Mouse (Mus musculus): ENCODE measurements around the gene Med25. TPM values are rescaled to one million over a fixed set of nuclear protein-coding genes. Genes with fewer than 3 reads are reported as not detected.

The Med25 gene
- polyA plus RNA-seq, 1 experiment from 2014 or later, result 62.5 TPM

DNA sequence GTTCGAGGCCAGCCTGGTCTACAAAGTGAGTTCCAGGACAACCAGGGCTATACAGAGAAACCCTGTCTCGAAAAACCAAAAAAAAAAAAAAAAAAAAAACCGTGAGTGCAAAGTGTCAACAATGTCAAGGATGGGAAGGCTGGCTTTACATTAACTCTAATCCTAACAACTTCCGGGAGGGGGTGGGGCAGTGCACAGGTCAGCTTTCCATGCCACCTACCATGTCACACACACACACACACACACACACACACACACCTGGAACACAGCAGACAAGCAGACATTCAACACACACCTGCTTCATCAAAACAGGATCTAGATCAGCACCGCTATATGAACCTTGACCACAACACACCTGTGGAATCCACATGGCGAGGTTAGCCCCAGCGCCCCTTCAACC lies 2.3 kb downstream of the Med25 start:
- Histone ChIP-seq H3K9me3 (ENCODE audit: low read length) (no peaks in the 10 kb centered on the region), H3K9ac (replicated peaks; ENCODE audit: low read depth) (no peak overlapping the region), H3K4me1 (ENCODE audit: insufficient read depth, low read depth, low read length) (peaks cover 3% of the 10 kb centered on the region; the same call in 1 of the 2 replicates), H3K4me3 (ENCODE audit: low read depth, low read length) (no peak overlapping the region), H3K27ac (ENCODE audit: low read length) (no peak overlapping the region), H3K27me3 (replicated peaks; ENCODE audit: insufficient read depth, low read length) (no peaks in the 10 kb centered on the region), H3K36me3 (ENCODE audit: insufficient read depth, low read length) (no peaks in the 10 kb centered on the region), H3K4me2 (replicated peaks; ENCODE audit: low read depth, low read length) (no peak overlapping the region)
- 81% methylated on average over 6 of the region's 7 CpGs for WGBS
- ATAC-seq (no peak), DNase-seq (ENCODE audit: low spot score) (no peak)
- TF ChIP-seq CTCF (IDR thresholded peaks at IDR 0.05) (no peak), EP300 (IDR thresholded peaks at IDR 0.05) (no peak)

DNA sequence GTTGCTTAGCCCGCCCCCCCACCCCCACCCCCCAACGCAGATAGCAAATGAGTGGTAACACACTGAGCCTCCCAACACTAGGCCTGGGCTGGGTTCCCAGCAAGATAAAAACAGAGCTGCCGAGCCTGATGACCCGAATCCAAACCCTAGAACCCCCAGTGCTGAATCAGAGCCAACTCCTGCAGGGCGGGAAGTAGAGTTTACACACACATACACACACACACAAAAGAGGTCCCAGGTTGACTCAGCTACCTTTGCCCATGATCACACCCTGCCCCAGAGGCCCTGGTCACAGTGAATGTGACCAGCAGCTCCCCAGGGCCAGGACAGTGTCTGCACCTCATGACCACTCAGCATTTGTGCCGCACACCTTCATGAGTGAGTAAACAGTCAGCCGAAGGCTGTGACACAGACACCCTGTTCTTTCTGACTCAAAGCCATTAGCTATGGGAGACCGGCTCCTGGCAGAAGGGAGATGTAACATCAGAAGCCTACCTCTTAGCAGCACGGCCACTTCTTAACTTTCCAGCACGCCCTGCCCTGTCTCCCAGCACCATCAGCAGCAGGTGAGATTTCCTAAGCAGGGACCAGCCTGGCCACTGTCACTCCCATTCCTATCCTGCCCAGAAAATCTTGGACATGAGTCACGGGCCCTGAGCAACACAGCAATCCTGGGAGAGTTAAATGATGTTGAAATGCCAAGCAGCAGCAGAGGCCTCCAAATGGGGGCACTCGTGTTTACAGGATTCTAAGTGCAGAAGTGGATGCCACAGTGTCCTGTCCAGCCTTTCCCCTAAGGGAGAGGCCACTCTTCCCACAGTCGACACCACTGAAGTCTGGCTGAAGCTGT lies 4.0 kb downstream of the Med25 start:
- H3K9ac ChIP-seq (replicated peaks; ENCODE audit: low read depth), result no peak overlapping the region
- no peak for TF ChIP-seq EP300 (IDR thresholded peaks at IDR 0.05)
- no peak for TF ChIP-seq CTCF (IDR thresholded peaks at IDR 0.05)
- ATAC-seq, result no peak
- H3K4me1 ChIP-seq (ENCODE audit: insufficient read depth, low read depth, low read length), result no peaks in the 10 kb centered on the region
- no peak for DNase-seq (ENCODE audit: low spot score)
- no peak overlapping the region for H3K27ac ChIP-seq (ENCODE audit: low read length)
- no peaks in the 10 kb centered on the region for H3K9me3 ChIP-seq (ENCODE audit: low read length)
- no peak overlapping the region for H3K4me3 ChIP-seq (ENCODE audit: low read depth, low read length)
- no peaks in the 10 kb centered on the region for H3K27me3 ChIP-seq (replicated peaks; ENCODE audit: insufficient read depth, low read length)
- peaks cover 10% of the 10 kb centered on the region for H3K36me3 ChIP-seq (ENCODE audit: insufficient read depth, low read length)
- 79% methylated on average over 13 of the region's 13 CpGs for WGBS
- no peak overlapping the region for H3K4me2 ChIP-seq (replicated peaks; ENCODE audit: low read depth, low read length)

DNA sequence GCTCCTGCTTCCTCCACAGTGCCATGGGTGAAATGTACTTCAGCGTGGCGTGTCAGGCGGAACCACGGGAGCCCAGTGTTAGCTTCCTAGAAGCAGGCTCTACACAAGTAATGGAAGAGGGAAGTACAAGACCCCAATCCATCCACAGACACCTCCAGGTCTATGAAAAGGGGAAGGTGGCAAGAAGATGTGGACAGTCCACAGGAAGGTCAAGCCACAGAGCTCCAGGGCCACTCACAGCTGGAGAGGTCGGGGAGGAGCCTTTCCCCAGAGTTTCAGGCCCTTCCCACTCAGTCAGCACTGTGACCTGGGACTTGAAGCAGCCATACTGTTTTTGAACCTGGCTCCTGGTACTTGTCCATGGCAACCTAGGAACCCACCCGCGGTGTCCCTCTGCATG lies 5.5 kb downstream of the Med25 start:
- ATAC-seq, result no peak
- no peak for TF ChIP-seq EP300 (IDR thresholded peaks at IDR 0.05)
- no peak for TF ChIP-seq CTCF (IDR thresholded peaks at IDR 0.05)
- Histone ChIP-seq H3K27ac (ENCODE audit: low read length) (no peak overlapping the region), H3K4me1 (ENCODE audit: insufficient read depth, low read depth, low read length) (no peaks in the 10 kb centered on the region), H3K4me3 (ENCODE audit: low read depth, low read length) (no peak overlapping the region), H3K36me3 (ENCODE audit: insufficient read depth, low read length) (peaks cover 18% of the 10 kb centered on the region), H3K9me3 (ENCODE audit: low read length) (no peaks in the 10 kb centered on the region), H3K27me3 (replicated peaks; ENCODE audit: insufficient read depth, low read length) (no peaks in the 10 kb centered on the region), H3K4me2 (replicated peaks; ENCODE audit: low read depth, low read length) (no peak overlapping the region), H3K9ac (replicated peaks; ENCODE audit: low read depth) (no peak overlapping the region)
- no peak for DNase-seq (ENCODE audit: low spot score)
- 83% methylated on average over 7 of the region's 7 CpGs for WGBS

DNA sequence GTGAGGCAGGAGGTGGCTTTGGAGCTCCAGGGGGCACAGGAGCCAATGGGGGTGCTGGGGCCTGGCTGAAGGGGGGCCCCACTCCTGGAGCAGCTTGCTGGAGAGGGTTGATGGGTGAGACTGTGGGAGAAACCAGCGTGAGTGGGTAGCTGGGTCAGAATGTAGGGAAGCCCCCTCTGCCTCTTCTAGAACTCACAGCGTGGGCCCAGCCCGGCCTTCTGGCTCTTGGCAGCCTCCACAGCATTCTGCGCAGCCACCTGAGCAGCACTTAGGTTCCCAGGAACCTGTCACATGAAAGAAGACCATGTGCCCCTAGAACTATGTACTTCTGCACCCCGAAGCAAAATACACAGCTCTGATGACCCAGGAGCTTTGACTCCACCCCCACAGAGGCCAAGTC lies 7.9 kb downstream of the Med25 start:
- peaks cover 24% of the 10 kb centered on the region for H3K36me3 ChIP-seq (ENCODE audit: insufficient read depth, low read length)
- DNase-seq (ENCODE audit: low spot score) (no peak), ATAC-seq (no peak)
- no peak overlapping the region for H3K4me3 ChIP-seq (ENCODE audit: low read depth, low read length)
- H3K4me2 ChIP-seq (replicated peaks; ENCODE audit: low read depth, low read length), result no peak overlapping the region
- no peak overlapping the region for H3K9ac ChIP-seq (replicated peaks; ENCODE audit: low read depth)
- TF ChIP-seq CTCF (IDR thresholded peaks at IDR 0.05), result no peak
- TF ChIP-seq EP300 (IDR thresholded peaks at IDR 0.05), result no peak
- H3K27me3 ChIP-seq (replicated peaks; ENCODE audit: insufficient read depth, low read length), result no peaks in the 10 kb centered on the region
- H3K27ac ChIP-seq (ENCODE audit: low read length), result no peak overlapping the region
- H3K4me1 ChIP-seq (ENCODE audit: insufficient read depth, low read depth, low read length), result no peaks in the 10 kb centered on the region
- 91% methylated on average over 5 of the region's 5 CpGs for WGBS
- H3K9me3 ChIP-seq (ENCODE audit: low read length), result no peaks in the 10 kb centered on the region

DNA sequence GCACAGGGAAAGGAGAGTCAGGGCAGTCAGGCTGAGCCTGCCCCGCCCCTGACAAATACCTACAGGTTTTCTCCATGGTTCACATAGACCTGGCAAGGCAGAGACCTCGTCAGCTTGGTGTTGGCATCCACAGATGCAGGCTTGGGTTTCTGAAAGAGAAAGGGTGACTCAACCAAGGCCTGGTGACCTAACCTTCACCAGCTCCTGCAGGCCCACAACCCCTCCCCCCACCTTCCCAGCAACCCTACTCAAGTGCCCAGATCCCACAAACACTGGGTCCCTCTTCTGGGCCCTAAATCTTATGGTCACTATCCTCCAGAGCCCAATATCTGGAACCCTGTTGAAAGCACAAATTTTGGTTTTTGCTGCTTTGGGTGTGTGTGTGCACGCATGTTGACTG lies 9.5 kb downstream of the Med25 start:
- Histone ChIP-seq H3K27ac (ENCODE audit: low read length) (no peak overlapping the region), H3K9ac (replicated peaks; ENCODE audit: low read depth) (no peak overlapping the region), H3K4me1 (ENCODE audit: insufficient read depth, low read depth, low read length) (no peaks in the 10 kb centered on the region), H3K27me3 (replicated peaks; ENCODE audit: insufficient read depth, low read length) (no peaks in the 10 kb centered on the region), H3K9me3 (ENCODE audit: low read length) (no peaks in the 10 kb centered on the region), H3K4me3 (ENCODE audit: low read depth, low read length) (no peak overlapping the region), H3K4me2 (replicated peaks; ENCODE audit: low read depth, low read length) (no peak overlapping the region), H3K36me3 (ENCODE audit: insufficient read depth, low read length) (peaks cover 35% of the 10 kb centered on the region)
- ATAC-seq (no peak), DNase-seq (ENCODE audit: low spot score) (no peak)
- no peak for TF ChIP-seq CTCF (IDR thresholded peaks at IDR 0.05)
- no peak for TF ChIP-seq EP300 (IDR thresholded peaks at IDR 0.05)
- 90% methylated on average over 3 of the region's 3 CpGs for WGBS

- TF ChIP-seq CTCF (IDR thresholded peaks at IDR 0.05) (no peak), EP300 (IDR thresholded peaks at IDR 0.05) (no peak)
- Histone ChIP-seq H3K4me3 (ENCODE audit: low read depth, low read length) (no peak overlapping the region), H3K9me3 (ENCODE audit: low read length) (no peaks in the 10 kb centered on the region), H3K4me2 (replicated peaks; ENCODE audit: low read depth, low read length) (no peak overlapping the region), H3K27me3 (replicated peaks; ENCODE audit: insufficient read depth, low read length) (no peaks in the 10 kb centered on the region), H3K27ac (ENCODE audit: low read length) (no peak overlapping the region), H3K36me3 (ENCODE audit: insufficient read depth, low read length) (peaks cover 20% of the 10 kb centered on the region; the same call in 1 of the 2 replicates), H3K9ac (replicated peaks; ENCODE audit: low read depth) (no peak overlapping the region), H3K4me1 (ENCODE audit: insufficient read depth, low read depth, low read length) (no peaks in the 10 kb centered on the region)
- no peak for ATAC-seq
- DNase-seq (ENCODE audit: low spot score), result no peak
- 84% methylated on average over 14 of the region's 14 CpGs for WGBS
Measured at GRCm38 (mm10) chr7:44877833-44878232, 14.7 kb downstream of the Med25 start.

All from lung, postnatal 0 days (tissue).